Mouse (Mus musculus): ENCODE data around the gene Hist1h3e. TPM values are rescaled to one million over a fixed set of nuclear protein-coding genes. Genes with fewer than 3 reads are reported as not detected.
"Not testable (repeated sequence)": the region's sequence is repeated elsewhere in the genome, so short reads cannot be mapped to it uniquely, and the experiment has no call there.

The Hist1h3e gene
- polyA plus RNA-seq, 1 experiment, result 3.8 TPM

DNA sequence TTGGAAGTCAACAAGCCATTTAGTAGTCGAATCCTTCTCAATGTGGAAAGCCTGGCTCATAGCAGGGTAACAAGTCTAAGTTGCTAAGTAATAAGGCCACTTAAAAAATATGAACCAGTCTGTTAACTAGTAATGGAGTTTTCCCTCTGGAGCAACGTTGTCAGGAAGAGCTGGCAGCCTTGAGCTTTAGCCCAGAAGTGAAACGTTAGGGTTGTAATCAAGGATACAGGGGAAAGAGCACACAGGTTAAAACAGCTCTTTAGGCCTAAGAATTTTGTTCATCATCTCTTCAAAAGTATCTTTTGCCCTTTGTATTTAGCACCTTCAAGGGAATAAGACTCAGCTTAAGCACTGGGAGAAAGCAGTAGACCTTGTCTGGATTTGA is 11.4 kb downstream of the Hist1h3e start:
- no peaks in the 10 kb centered on the region for H3K27me3 ChIP-seq (replicated peaks; ENCODE audit: control insufficient read depth, insufficient read depth, low read length)
- WGBS, result 17% methylated on average over 3 of the region's 3 CpGs
- no peaks in the 10 kb centered on the region for H3K36me3 ChIP-seq (ENCODE audit: control insufficient read depth, insufficient read depth, low read length)
- H3K4me3 ChIP-seq (ENCODE audit: insufficient read depth, low read depth, low read length), result no peak overlapping the region
- no peak overlapping the region for H3K27ac ChIP-seq (ENCODE audit: insufficient read depth, low read depth, low read length)
- DNase-seq, result no peak
- TF ChIP-seq CTCF (conservative IDR thresholded peaks at IDR 0.05; ENCODE audit: insufficient read depth, insufficient read length, low read depth, low read length), result no peak
- TF ChIP-seq POLR2A (IDR thresholded peaks at IDR 0.05; ENCODE audit: low read depth, low read length), result no peak
- no peaks in the 10 kb centered on the region for H3K4me1 ChIP-seq (ENCODE audit: control insufficient read depth, insufficient read depth, low read length)

- TF ChIP-seq POLR2A (IDR thresholded peaks at IDR 0.05; ENCODE audit: low read depth, low read length) (no peak), CTCF (conservative IDR thresholded peaks at IDR 0.05; ENCODE audit: insufficient read depth, insufficient read length, low read depth, low read length) (no peak)
- Histone ChIP-seq H3K27me3 (replicated peaks; ENCODE audit: control insufficient read depth, insufficient read depth, low read length) (no peaks in the 10 kb centered on the region), H3K4me3 (ENCODE audit: insufficient read depth, low read depth, low read length) (no peak overlapping the region), H3K4me1 (ENCODE audit: control insufficient read depth, insufficient read depth, low read length) (no peaks in the 10 kb centered on the region), H3K27ac (ENCODE audit: insufficient read depth, low read depth, low read length) (no peak overlapping the region), H3K36me3 (ENCODE audit: control insufficient read depth, insufficient read depth, low read length) (no peaks in the 10 kb centered on the region)
- DNase-seq, result no peak
- 85% methylated on average over 5 of the region's 5 CpGs for WGBS
These were observed 15.5 kb downstream of the Hist1h3e start for GRCm38 (mm10) chr13:23546694-23547093.

DNA sequence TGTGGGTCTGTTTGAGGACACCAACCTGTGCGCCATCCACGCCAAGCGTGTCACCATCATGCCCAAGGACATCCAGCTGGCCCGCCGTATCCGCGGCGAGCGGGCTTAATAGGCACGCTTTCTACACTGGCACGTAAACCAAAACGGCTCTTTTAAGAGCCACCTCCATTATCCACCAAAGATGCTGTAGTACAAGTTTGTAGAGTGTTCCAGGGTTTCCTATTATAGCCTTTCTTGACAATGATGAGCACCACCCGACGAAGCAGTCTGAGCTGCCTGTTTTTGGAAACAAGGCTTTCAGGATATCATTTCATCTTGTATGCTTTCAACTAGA is 17.4 kb downstream of the Hist1h3e start:
- not testable (repeated sequence) for DNase-seq; H3K4me1 ChIP-seq (ENCODE audit: control insufficient read depth, insufficient read depth, low read length); H3K27ac ChIP-seq (ENCODE audit: insufficient read depth, low read depth, low read length); H3K36me3 ChIP-seq (ENCODE audit: control insufficient read depth, insufficient read depth, low read length); H3K27me3 ChIP-seq (replicated peaks; ENCODE audit: control insufficient read depth, insufficient read depth, low read length)
- WGBS, result under 1% methylated on average over 11 of the region's 14 CpGs
- H3K4me3 ChIP-seq (ENCODE audit: insufficient read depth, low read depth, low read length), result peak overlapping the region; percentile 54

- Histone ChIP-seq H3K36me3 (ENCODE audit: control insufficient read depth, insufficient read depth, low read length) (no peaks in the 10 kb centered on the region), H3K27me3 (replicated peaks; ENCODE audit: control insufficient read depth, insufficient read depth, low read length) (no peaks in the 10 kb centered on the region), H3K4me1 (ENCODE audit: control insufficient read depth, insufficient read depth, low read length) (no peaks in the 10 kb centered on the region), H3K4me3 (ENCODE audit: insufficient read depth, low read depth, low read length) (peak within 1 kb of the TSS; percentile 86), H3K27ac (ENCODE audit: insufficient read depth, low read depth, low read length) (peak within 1 kb of the TSS; percentile 87)
- under 1% methylated on average over 32 of the region's 45 CpGs for WGBS
- peak; percentile 95 for DNase-seq
- peak; percentile 55 for TF ChIP-seq POLR2A (IDR thresholded peaks at IDR 0.05; ENCODE audit: low read depth, low read length)
- TF ChIP-seq CTCF (conservative IDR thresholded peaks at IDR 0.05; ENCODE audit: insufficient read depth, insufficient read length, low read depth, low read length), result no peak
These were observed 18.0 kb downstream of the Hist1h3e start, which contains the start of gene Hist1h3f for GRCm38 (mm10) chr13:23543965-23544786. Gene Hist1h3f (plus strand): TSS chr13:23544052.

- not testable (repeated sequence) for H3K36me3 ChIP-seq (ENCODE audit: control insufficient read depth, insufficient read depth, low read length); H3K4me1 ChIP-seq (ENCODE audit: control insufficient read depth, insufficient read depth, low read length); H3K27me3 ChIP-seq (replicated peaks; ENCODE audit: control insufficient read depth, insufficient read depth, low read length)
- peak; percentile 94 for DNase-seq
- peak within 1 kb of the TSS; percentile 87 for H3K27ac ChIP-seq (ENCODE audit: insufficient read depth, low read depth, low read length)
- peak within 1 kb of the TSS; percentile 86 for H3K4me3 ChIP-seq (ENCODE audit: insufficient read depth, low read depth, low read length)
- WGBS, result under 1% methylated on average over 42 of the region's 42 CpGs
These were observed 19.1 kb downstream of the Hist1h3e start, which contains the start of gene Hist1h2bh for GRCm38 (mm10) chr13:23542999-23543607. Gene Hist1h2bh (minus strand): TSS chr13:23543392.

GRCm38 (mm10) chr13:23542225-23542980 is 19.8 kb downstream of the Hist1h3e start:
- not testable (repeated sequence) for H3K27ac ChIP-seq (ENCODE audit: insufficient read depth, low read depth, low read length); H3K36me3 ChIP-seq (ENCODE audit: control insufficient read depth, insufficient read depth, low read length); DNase-seq; H3K4me1 ChIP-seq (ENCODE audit: control insufficient read depth, insufficient read depth, low read length); H3K27me3 ChIP-seq (replicated peaks; ENCODE audit: control insufficient read depth, insufficient read depth, low read length)
- 27% methylated on average over 3 of the region's 3 CpGs for WGBS
- peak overlapping the region; percentile 86 for H3K4me3 ChIP-seq (ENCODE audit: insufficient read depth, low read depth, low read length)

- WGBS, result 96% methylated on average over 3 of the region's 3 CpGs
These were observed 20.7 kb downstream of the Hist1h3e start for GRCm38 (mm10) chr13:23541497-23541896.

DNA sequence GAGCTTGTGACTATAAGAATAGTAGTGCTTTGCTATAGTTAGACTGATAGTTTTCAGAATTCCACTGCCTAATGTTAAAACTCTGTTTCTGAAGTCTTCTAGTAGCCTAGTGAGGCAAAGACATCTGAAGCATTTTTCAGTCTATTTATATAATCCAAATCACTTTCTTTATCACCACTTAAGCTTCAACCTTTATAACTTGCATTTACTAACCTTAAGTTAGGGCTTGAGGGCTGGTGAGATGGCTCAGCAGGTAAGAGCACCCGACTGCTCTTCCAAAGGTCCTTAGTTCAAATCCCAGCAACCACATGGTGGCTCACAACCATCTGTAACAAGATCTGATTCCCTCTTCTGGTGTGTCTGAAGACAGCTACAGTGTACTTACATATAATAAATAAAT is 22.3 kb downstream of the Hist1h3e start:
- WGBS, result 66% methylated on average over 1 of the region's 1 CpGs
- not testable (repeated sequence) for H3K4me3 ChIP-seq (ENCODE audit: insufficient read depth, low read depth, low read length); DNase-seq; H3K27me3 ChIP-seq (replicated peaks; ENCODE audit: control insufficient read depth, insufficient read depth, low read length); H3K36me3 ChIP-seq (ENCODE audit: control insufficient read depth, insufficient read depth, low read length); H3K4me1 ChIP-seq (ENCODE audit: control insufficient read depth, insufficient read depth, low read length); H3K27ac ChIP-seq (ENCODE audit: insufficient read depth, low read depth, low read length)

More at GRCm38 (mm10) chr13:23541497-23541896, 20.7 kb downstream of the Hist1h3e start:
- Histone ChIP-seq H3K36me3 (ENCODE audit: control insufficient read depth, insufficient read depth, low read length) (no peaks in the 10 kb centered on the region), H3K27ac (ENCODE audit: insufficient read depth, low read depth, low read length) (no peak overlapping the region), H3K4me1 (ENCODE audit: control insufficient read depth, insufficient read depth, low read length) (no peaks in the 10 kb centered on the region), H3K27me3 (replicated peaks; ENCODE audit: control insufficient read depth, insufficient read depth, low read length) (no peaks in the 10 kb centered on the region), H3K4me3 (ENCODE audit: insufficient read depth, low read depth, low read length) (no peak overlapping the region)
- DNase-seq, result no peak
- TF ChIP-seq POLR2A (IDR thresholded peaks at IDR 0.05; ENCODE audit: low read depth, low read length), result no peak
- no peak for TF ChIP-seq CTCF (conservative IDR thresholded peaks at IDR 0.05; ENCODE audit: insufficient read depth, insufficient read length, low read depth, low read length)

Measured in kidney, adult 2 months (tissue).